Mouse (Mus musculus): ENCODE measurements at regions not wholly inside any gene's neighbourhood (a gene's known extent, or its start where the extent isn't known, plus 50 kb on each side); places are given as distances from the start of the nearest gene placed in this dataset.
"Not testable (repeated sequence)": the region's sequence is repeated elsewhere in the genome, so short reads cannot be mapped to it uniquely, and the experiment has no call there.

- in situ Hi-C loops (cut with MboI, MseI), result loop anchor here (5.0 kb wide), 1 partner anchor 39 kb away; no protein-coding TSS in a partner anchor
Measured at GRCm38 (mm10) chr17:94866630-94867029, 116.8 kb upstream of the Mettl4 start.

GRCm38 (mm10) chr17:94864531-94865318 is 114.9 kb upstream of the Mettl4 start:
- in situ Hi-C loops (cut with MboI, MseI), result loop anchor here (5.0 kb wide), 1 partner anchor 37 kb away; no protein-coding TSS in a partner anchor

GRCm38 (mm10) chr17:94854698-94855097 is 104.9 kb upstream of the Mettl4 start:
- in situ Hi-C loops (cut with MboI, MseI), result not testable (repeated sequence)

GRCm38 (mm10) chr17:94834446-94835117 is 84.8 kb upstream of the Mettl4 start:
- in situ Hi-C loops (cut with MboI, MseI), result no loop called here

GRCm38 (mm10) chr17:94834067-94834445 is 84.2 kb upstream of the Mettl4 start:
- in situ Hi-C loops (cut with MboI, MseI), result not testable (repeated sequence)

- in situ Hi-C loops (cut with MboI, MseI), result loop anchor here (5.0 kb wide), 1 partner anchor 41 kb away; no protein-coding TSS in a partner anchor
Measured at GRCm38 (mm10) chr17:94826415-94826814, 76.6 kb upstream of the Mettl4 start.

- in situ Hi-C loops (cut with MboI, MseI), result no loop called here
Measured at GRCm38 (mm10) chr17:94808758-94809157, 58.9 kb upstream of the Mettl4 start.
